Mouse (Mus musculus): ENCODE data around the gene Pold1. TPM values are rescaled to one million over a fixed set of nuclear protein-coding genes. Genes with fewer than 3 reads are reported as not detected.

The Pold1 gene
- polyA plus RNA-seq, 1 experiment = 23.7 TPM

DNA sequence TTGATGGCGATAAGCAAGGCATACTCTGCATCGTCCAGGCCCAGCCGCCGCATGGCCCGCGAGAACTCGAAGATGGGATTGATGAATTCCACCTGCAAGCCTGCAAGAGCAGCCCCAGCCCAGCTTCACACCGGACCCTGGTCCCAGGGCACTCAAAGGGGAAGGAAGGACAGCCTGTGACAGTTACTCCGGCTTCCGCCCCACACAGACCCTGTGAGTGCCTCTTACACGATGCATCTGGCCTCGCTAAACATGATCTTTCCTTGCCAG is 1.7 kb upstream of the Pold1 start:
- Histone ChIP-seq H3K27ac (ENCODE audit: insufficient read depth, low read length) (no peak overlapping the region), H3K4me3 (ENCODE audit: insufficient read depth, low read length) (no peak overlapping the region), H3K4me1 (ENCODE audit: control insufficient read depth, insufficient read depth, low read length) (no peaks in the 10 kb centered on the region)
- TF ChIP-seq POLR2A (IDR thresholded peaks at IDR 0.05; ENCODE audit: low read depth, low read length) (no peak), CTCF (IDR thresholded peaks at IDR 0.05; ENCODE audit: borderline replicate concordance, insufficient read depth, low read length) (no peak)

DNA sequence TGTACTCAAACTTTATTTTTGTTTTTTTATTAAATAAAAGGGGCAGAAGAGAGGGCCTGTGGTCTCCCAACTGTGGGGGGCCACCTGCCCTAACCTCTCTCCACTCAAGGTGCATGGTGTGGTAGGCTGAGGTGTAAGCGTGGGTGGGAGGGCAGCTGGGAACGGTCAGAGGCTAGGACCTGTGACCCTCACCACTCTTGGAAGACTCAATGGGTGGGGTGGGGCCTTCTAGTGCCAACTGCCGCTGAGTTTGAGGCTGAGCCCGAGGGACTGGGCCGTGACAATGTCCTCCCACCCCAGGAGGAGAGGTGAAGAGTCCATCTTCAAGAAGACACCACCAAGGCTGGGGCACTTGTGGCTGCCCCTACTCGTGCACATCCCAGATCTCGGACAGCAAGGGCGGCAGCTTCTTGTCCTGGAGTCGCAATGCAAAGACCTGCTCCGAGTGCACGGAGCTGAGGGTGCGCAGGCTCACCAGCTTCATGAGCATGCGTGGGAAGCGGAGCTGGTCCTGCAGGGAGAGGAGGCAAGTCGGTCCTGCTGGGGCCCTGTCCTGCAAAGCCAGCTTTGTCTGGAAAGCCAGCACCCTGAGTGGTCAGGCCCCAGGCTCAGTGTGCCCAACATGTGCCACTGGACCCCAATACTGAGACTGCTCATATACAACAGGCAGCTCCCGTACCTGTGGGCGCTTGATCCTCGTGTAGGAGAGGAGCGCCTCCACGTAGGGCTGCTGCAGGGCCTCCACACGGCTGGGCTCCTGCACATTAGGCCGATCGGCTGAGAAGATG is 1.2 kb upstream of the Pold1 start:
- Histone ChIP-seq H3K27ac (ENCODE audit: insufficient read depth, low read length) (no peak overlapping the region), H3K4me3 (ENCODE audit: insufficient read depth, low read length) (no peak overlapping the region), H3K4me1 (ENCODE audit: control insufficient read depth, insufficient read depth, low read length) (no peaks in the 10 kb centered on the region)
- no peak for TF ChIP-seq POLR2A (IDR thresholded peaks at IDR 0.05; ENCODE audit: low read depth, low read length)
- no peak for TF ChIP-seq CTCF (IDR thresholded peaks at IDR 0.05; ENCODE audit: borderline replicate concordance, insufficient read depth, low read length)

DNA sequence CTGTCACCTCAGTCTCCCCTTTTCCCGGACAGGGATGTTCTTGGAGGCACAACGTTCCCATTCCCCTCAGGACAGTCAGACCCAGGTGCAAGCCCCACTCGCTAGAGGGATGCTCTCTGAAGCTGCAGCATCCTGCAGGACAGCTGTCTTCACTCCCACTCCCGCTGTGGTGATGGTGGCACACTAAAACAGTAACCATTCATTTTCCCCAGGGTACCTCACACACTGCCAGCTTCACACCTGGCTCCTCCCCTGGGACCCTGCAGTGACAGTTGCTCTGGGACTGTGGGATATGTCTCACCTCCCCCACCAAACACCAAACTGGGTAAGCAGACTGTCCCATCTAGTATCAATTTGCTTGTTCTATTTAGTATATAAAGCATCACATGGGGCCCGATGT is 924 bp downstream of the Pold1 start:
- Histone ChIP-seq H3K4me1 (ENCODE audit: control insufficient read depth, insufficient read depth, low read length) (no peaks in the 10 kb centered on the region), H3K27ac (ENCODE audit: insufficient read depth, low read length) (no peak overlapping the region), H3K4me3 (ENCODE audit: insufficient read depth, low read length) (peak overlapping the region; percentile 65)
- TF ChIP-seq CTCF (IDR thresholded peaks at IDR 0.05; ENCODE audit: borderline replicate concordance, insufficient read depth, low read length) (no peak), POLR2A (IDR thresholded peaks at IDR 0.05; ENCODE audit: low read depth, low read length) (no peak)

DNA sequence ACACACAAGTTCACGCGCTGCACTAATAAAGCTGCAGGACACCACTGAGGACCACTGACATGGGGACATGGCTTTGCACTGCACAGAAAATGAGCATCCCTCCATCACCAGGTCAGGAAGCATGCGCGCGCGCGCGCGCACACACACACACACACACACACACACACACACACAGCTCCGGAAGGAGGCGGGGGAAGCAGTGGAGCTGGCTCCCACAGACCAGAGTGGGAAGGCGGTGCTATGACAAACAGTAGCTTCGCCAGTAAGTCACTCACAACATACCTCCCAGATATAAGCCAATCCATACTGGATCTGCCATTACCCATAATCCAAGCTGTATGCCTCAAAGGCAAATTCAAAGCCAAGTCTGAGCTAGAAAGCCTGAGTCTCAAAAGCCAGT is 1.6 kb downstream of the Pold1 start:
- Histone ChIP-seq H3K27ac (ENCODE audit: insufficient read depth, low read length) (no peak overlapping the region), H3K4me3 (ENCODE audit: insufficient read depth, low read length) (peak overlapping the region; percentile 65; the same call in 1 of the 2 replicates), H3K4me1 (ENCODE audit: control insufficient read depth, insufficient read depth, low read length) (no peaks in the 10 kb centered on the region)
- TF ChIP-seq CTCF (IDR thresholded peaks at IDR 0.05; ENCODE audit: borderline replicate concordance, insufficient read depth, low read length) (no peak), POLR2A (IDR thresholded peaks at IDR 0.05; ENCODE audit: low read depth, low read length) (no peak)

DNA sequence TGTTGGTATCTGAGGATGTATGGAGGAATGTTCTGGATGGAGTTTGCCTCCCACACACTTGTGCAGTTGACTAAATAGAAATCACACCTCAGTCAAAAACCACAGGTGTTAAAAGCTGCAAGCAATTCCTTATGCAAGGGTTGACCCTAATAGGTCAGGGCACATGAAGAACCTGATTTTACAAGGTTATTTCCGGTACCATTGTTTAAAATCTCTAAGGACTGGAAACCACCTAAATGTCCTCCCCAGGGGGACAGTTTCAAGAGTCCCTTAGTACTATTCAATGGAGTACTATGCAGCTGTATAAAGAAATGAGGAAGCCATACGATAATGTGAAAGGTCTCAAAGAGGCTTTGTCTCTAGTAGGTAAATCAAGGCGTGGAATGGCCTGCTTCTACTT is 2.4 kb downstream of the Pold1 start:
- Histone ChIP-seq H3K4me3 (ENCODE audit: insufficient read depth, low read length) (no peak overlapping the region), H3K27ac (ENCODE audit: insufficient read depth, low read length) (no peak overlapping the region), H3K4me1 (ENCODE audit: control insufficient read depth, insufficient read depth, low read length) (no peaks in the 10 kb centered on the region)
- TF ChIP-seq CTCF (IDR thresholded peaks at IDR 0.05; ENCODE audit: borderline replicate concordance, insufficient read depth, low read length) (no peak), POLR2A (IDR thresholded peaks at IDR 0.05; ENCODE audit: low read depth, low read length) (no peak)

DNA sequence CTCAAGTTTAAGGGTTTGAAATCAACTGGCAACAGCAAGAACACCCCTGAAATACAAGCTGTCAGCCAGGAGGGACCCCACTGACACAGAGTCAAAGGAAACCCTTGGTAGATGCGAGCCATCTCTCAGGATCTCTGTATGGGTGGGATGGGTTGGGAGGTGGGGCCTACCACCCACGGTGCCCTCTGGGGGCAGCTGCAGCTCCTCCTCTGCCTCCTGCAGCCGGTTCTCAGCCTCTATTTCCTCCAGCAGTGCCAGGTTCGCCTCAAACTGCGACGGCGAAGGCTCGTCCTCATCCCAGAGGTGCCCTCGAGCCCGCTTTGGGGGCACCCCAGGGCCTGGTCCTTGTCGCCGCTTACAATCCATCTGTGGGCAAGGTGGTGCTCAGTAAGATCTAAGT is 5.6 kb downstream of the Pold1 start:
- no peak overlapping the region for H3K4me3 ChIP-seq (ENCODE audit: insufficient read depth, low read length)
- TF ChIP-seq CTCF (IDR thresholded peaks at IDR 0.05; ENCODE audit: borderline replicate concordance, insufficient read depth, low read length) = no peak
- no peak overlapping the region for H3K27ac ChIP-seq (ENCODE audit: insufficient read depth, low read length)
- no peaks in the 10 kb centered on the region for H3K4me1 ChIP-seq (ENCODE audit: control insufficient read depth, insufficient read depth, low read length)

DNA sequence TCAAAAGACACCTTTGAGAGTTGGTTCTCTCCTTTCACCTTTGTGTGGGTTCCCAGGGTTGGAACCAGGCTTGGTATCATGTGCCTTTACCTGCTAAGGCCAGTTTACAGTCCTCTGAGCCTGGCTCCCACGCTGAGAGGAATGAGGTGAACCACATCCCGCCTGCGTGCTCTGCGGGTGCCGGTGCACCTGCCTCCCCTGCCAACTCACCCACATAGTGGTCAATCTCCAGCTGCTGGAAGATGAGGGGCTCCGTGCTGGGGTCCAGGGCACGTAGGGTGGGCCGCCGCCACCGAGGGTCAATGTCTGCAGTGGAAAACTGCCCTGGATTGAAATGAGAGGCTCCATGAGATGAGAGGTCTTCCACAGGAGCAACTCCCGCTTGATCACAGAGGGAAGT is 6.1 kb downstream of the Pold1 start:
- no peak for TF ChIP-seq CTCF (IDR thresholded peaks at IDR 0.05; ENCODE audit: borderline replicate concordance, insufficient read depth, low read length)
- TF ChIP-seq POLR2A (IDR thresholded peaks at IDR 0.05; ENCODE audit: low read depth, low read length) = no peak
- Histone ChIP-seq H3K4me1 (ENCODE audit: control insufficient read depth, insufficient read depth, low read length) (no peaks in the 10 kb centered on the region), H3K27ac (ENCODE audit: insufficient read depth, low read length) (no peak overlapping the region), H3K4me3 (ENCODE audit: insufficient read depth, low read length) (no peak overlapping the region)

DNA sequence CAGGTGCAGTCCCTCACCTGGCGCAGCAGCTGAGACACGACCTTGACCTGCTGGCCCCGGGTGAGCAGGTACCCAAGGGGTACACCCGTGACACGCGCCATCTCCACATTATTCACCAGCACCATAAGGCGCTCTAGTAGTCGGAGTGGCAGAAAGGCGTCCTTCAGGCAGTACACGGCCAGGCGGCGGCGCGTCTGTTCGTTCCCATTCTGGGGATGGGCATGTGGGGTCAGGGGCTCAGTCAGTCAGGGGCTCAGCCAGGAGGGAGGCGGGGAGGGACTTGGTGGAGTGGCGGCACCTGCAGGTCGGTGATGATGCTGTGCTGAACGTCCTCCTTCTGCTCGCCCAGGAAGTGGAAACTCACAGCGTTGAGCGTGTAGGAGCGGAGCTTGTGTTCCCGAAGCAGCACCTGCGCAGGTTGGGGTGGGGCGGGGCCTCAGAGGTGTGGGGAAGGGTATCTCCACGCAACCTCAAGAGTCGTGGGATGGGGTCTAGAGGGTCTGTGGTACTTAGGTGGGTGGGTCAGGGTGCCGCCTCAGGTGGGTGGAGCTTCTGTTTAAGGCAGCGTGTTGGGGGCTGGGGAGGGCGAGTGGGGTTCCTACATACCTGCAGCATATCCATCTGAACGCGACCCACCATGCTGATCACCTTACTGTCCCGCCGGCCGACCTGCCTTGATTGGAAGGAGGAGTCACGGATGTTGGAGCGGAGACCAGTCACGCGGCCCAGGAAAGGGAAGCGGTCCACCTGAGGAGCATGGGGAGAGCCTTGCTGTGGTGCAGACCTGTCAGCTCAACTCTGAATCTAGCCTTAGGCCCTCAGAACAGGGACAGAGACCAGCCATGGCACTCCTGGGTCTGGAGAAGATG is 9.7 kb downstream of the Pold1 start:
- no peaks in the 10 kb centered on the region for H3K4me1 ChIP-seq (ENCODE audit: control insufficient read depth, insufficient read depth, low read length)
- TF ChIP-seq POLR2A (IDR thresholded peaks at IDR 0.05; ENCODE audit: low read depth, low read length) = no peak
- TF ChIP-seq CTCF (IDR thresholded peaks at IDR 0.05; ENCODE audit: borderline replicate concordance, insufficient read depth, low read length) = no peak
- H3K27ac ChIP-seq (ENCODE audit: insufficient read depth, low read length) = no peak overlapping the region
- H3K4me3 ChIP-seq (ENCODE audit: insufficient read depth, low read length) = no peak overlapping the region

DNA sequence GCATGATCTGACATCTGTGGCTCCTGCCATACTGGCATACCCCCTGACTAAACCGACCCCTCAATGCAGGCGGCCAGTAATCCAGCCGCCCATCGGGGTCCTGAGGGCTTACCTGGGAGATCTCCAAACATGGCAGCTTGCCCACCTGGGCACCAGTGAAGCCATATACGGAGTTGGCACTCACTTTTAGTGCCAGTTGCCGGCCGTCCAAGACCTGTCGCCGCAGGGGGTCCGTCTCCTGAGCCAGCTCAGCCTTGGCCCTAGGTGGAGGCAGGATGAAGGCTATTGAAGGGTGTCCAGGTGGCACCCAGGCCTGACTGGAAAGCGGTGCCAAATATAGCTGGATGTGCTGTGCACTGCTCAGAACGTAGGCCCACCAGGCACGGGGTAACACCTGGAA is 11.2 kb downstream of the Pold1 start:
- no peak overlapping the region for H3K4me3 ChIP-seq (ENCODE audit: insufficient read depth, low read length)
- H3K4me1 ChIP-seq (ENCODE audit: control insufficient read depth, insufficient read depth, low read length) = no peaks in the 10 kb centered on the region
- no peak for TF ChIP-seq CTCF (IDR thresholded peaks at IDR 0.05; ENCODE audit: borderline replicate concordance, insufficient read depth, low read length)
- TF ChIP-seq POLR2A (IDR thresholded peaks at IDR 0.05; ENCODE audit: low read depth, low read length) = no peak
- H3K27ac ChIP-seq (ENCODE audit: insufficient read depth, low read length) = no peak overlapping the region

DNA sequence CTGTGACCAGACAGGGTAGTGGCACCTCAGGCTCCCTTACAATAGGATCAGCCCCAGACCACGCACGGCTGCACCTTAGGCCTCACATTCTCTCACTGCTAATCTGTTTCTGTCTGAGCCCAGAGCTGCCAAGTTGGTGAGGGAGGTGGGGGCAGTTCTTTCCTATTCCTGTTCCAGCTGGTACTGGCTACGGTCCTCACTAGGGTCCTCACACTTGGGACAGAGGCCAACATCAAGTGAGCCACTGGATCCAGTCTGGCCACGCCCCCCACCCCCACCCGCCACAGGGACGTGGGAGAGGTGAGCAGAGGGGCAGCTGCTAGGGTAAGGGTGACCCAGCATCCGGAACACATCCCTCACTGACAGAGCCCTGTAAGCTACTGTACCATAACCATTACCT is 11.6 kb downstream of the Pold1 start:
- Histone ChIP-seq H3K27ac (ENCODE audit: insufficient read depth, low read length) (no peak overlapping the region), H3K4me3 (ENCODE audit: insufficient read depth, low read length) (no peak overlapping the region), H3K4me1 (ENCODE audit: control insufficient read depth, insufficient read depth, low read length) (no peaks in the 10 kb centered on the region)
- TF ChIP-seq POLR2A (IDR thresholded peaks at IDR 0.05; ENCODE audit: low read depth, low read length) (no peak), CTCF (IDR thresholded peaks at IDR 0.05; ENCODE audit: borderline replicate concordance, insufficient read depth, low read length) (no peak)

Data from embryonic fibroblast, embryonic 13.5 days (primary cell).